Mouse (Mus musculus): Measurements from ENCODE around the gene Crlf2.

Crlf2 gene

GRCm38 (mm10) chr5:109558404-109559160 is at the start of gene Crlf2:
TSS of gene Crlf2 (minus strand) at chr5:109558993.
- peak; percentile 97 for DNase-seq

GRCm38 (mm10) chr5:109602585-109602984 is 43.8 kb upstream of the Crlf2 start:
- DNase-seq, result no peak

- no peak for DNase-seq
Measured at GRCm38 (mm10) chr5:109601080-109601479, 42.3 kb upstream of the Crlf2 start.

GRCm38 (mm10) chr5:109598876-109599275 is 40.1 kb upstream of the Crlf2 start:
- no peak for DNase-seq

GRCm38 (mm10) chr5:109596647-109597046 is 37.9 kb upstream of the Crlf2 start:
- no peak for DNase-seq

- no peak for DNase-seq
Measured at GRCm38 (mm10) chr5:109562829-109563228, 4.0 kb upstream of the Crlf2 start.

GRCm38 (mm10) chr5:109559191-109559590 is 398 bp upstream of the Crlf2 start:
- peak; percentile 22 for DNase-seq

- no peak for DNase-seq
Measured at GRCm38 (mm10) chr5:109558123-109558403, 730 bp downstream of the Crlf2 start.

GRCm38 (mm10) chr5:109557321-109558122 is 1.3 kb downstream of the Crlf2 start:
- peak; percentile 99 for DNase-seq

GRCm38 (mm10) chr5:109556591-109557320 is 2.0 kb downstream of the Crlf2 start:
- peak; percentile 98 for DNase-seq

- DNase-seq, result peak; percentile 55
Measured at GRCm38 (mm10) chr5:109555676-109556571, 2.9 kb downstream of the Crlf2 start.

GRCm38 (mm10) chr5:109555236-109555675 is 3.5 kb downstream of the Crlf2 start:
- peak; percentile 25 for DNase-seq

GRCm38 (mm10) chr5:109554091-109555050 is 4.4 kb downstream of the Crlf2 start:
- DNase-seq, result peak; percentile 22

GRCm38 (mm10) chr5:109553160-109553930 is 5.4 kb downstream of the Crlf2 start:
- DNase-seq, result peak; percentile 16

- DNase-seq, result no peak
Measured at GRCm38 (mm10) chr5:109552541-109552940, 6.3 kb downstream of the Crlf2 start.

- no peak for DNase-seq
Measured at GRCm38 (mm10) chr5:109552116-109552515, 6.7 kb downstream of the Crlf2 start.

- DNase-seq, result no peak
Measured at GRCm38 (mm10) chr5:109551041-109551765, 7.6 kb downstream of the Crlf2 start.

GRCm38 (mm10) chr5:109550225-109550935 is 8.4 kb downstream of the Crlf2 start:
- DNase-seq, result no peak

- peak; percentile 42 for DNase-seq
Measured at GRCm38 (mm10) chr5:109548712-109549111, 10.1 kb downstream of the Crlf2 start.
